Mouse (Mus musculus): ENCODE measurements around the gene Mfrp.
A peak's percentile ranks its signal among the peaks of the same experiment; 100 is the strongest.

Mfrp gene

DNA sequence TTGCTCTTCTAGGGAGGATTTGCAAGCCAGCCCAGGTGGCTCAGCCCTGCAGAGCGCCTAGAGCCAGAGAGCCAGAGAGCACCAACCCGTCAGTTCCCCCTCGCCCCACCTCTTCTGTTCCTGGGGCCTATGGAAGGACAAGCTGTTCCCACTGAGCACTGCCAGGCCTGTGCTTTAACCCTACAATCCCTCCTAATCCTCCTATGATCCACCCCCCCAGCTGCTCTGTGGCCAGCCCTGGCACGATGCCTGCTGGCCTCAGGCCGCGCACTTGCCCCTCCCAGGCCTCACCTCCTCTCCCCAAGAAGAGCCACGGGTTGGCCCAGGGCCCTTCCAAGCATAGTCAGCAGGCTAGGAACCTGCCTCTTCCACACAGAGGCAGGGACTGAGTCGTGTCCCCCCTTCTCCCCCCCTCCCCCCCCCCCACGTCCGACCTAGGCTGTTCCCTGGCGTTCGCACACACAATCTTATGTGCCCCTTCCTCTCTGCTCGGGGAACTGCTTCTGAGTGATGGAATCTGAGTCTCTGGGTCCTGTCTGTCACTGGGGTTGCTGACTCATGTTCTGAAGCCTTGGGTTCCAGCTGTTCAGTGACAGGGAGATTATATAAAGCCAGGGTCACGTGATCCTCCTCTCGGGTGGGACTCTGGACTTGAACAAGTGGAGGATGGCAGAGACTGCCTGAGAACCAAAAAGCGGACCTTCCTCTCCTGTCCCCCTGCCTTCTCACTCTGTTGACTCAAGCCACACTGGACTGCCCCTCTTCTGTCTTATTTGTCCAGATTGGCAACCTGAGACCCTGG is 22.4 kb upstream of the Mfrp start:
- peak; percentile 94 to 97 for DNase-seq

- DNase-seq = peak; percentile 87 to 93
Observed at GRCm38 (mm10) chr9:44079997-44080780, 21.3 kb upstream of the Mfrp start.

- no peak for DNase-seq
Observed at GRCm38 (mm10) chr9:44080953-44081352, 20.6 kb upstream of the Mfrp start.

DNA sequence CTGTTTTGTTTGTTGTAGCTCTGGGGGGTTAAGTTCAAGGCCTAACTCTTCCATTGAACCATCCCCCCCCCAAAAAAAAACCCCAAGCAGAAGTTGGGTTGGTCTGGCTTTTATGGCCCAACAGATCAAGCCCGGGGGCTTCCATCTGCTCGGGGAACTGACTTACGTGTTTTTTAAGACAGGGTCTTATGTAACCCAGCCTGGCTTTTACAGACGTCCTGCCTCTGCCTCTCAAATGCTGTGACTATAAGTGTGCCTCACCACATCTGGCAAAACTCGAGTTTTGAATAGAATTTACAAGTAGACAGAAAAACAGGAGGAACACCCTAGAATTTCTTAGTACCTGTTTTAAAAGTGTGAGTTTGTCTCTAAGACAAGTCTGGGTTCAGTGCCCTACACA is 19.9 kb upstream of the Mfrp start:
- DNase-seq = no peak

DNA sequence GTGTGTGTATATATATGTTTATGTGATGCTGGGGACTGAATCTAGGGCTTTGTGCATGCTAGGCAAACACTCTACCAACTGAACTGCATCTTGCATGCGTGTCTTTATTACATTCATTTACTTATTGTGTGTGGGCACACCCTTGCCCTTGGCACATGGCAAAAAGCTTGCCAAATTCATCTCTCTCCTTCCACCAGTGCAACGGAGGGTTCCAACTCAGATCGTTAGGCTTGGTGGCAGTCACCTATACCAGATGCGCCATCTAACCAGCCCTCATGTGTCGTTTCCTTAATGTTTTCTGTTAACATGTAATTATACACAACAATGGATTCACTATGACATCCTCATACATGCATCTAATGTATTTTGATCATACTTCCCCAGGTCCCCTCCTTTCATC is 19.3 kb upstream of the Mfrp start:
- DNase-seq = no peak

- DNase-seq = peak; percentile 91
Observed at GRCm38 (mm10) chr9:44083392-44084121, 18.0 kb upstream of the Mfrp start.

DNA sequence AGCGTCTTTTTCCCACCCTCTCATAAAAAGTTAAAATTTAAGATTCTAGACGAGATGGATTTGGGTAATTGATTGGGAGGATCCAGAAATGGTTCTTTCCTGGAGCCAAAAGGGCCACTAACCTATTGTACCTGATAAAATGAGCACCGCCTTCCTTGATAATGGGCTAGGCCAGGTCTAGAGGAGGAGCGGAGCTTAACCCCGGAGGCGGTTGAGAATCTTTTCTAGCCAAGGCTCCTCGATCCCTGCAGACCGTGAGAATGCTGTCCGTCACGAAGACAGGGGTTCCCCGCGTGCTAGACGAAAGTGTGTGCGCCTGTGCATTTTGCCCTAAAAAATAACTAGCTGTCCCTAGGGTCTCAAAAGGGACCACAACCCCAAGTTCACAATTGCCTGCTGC is 17.3 kb upstream of the Mfrp start:
- no peak for DNase-seq

DNA sequence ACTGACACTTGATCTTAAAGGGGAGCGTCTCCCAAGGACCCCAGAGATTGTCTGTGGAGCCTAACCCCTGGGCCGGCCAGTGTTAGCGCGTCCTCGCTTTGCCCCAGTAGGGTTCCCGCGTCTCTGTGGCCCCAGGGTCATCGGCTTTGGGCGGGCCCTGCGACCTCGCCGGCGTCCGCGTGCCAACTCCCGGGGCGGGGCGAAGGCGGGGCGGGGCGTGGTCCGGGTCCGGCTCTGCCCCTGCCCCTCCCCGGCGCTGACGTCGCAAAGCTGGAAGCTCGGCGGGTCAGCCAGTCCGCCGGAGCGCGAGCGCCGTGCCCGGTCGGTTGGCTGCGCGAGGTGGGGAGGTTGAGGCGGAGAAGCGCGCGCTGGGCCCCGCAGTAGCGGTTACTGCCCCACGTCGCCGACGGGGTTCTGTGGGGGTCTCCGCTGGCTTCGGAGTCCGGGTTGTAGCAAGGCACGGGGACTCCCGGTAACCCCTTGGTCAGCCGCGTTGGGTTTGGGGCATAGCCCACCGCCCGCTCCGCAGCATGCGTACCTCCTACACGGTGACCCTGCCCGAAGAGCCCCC is 16.8 kb upstream of the Mfrp start:
- peak; percentile 96 to 97 for DNase-seq

DNA sequence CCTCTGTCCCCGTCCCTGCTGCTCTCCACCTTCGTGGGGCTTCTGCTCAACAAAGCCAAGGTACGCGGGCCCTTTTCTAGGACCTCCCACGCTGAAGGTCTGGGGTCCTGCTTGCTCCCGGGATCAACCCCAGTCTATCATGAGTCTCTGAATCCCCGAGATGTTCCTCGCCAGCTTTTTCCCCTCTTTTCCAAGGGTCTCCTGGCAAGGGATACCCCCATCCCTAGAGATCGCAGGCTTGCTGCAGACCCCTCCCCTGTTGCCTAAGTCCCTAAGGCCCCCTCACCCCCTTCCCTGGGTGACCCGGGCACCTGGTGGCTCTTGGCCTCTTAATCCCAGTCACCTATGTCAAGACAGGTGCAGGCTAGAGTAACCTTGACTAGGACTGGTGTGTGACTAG is 16.3 kb upstream of the Mfrp start:
- DNase-seq = no peak

GRCm38 (mm10) chr9:44085741-44086665 is 15.5 kb upstream of the Mfrp start:
- DNase-seq = peak; percentile 85

- DNase-seq = peak in 1 of 2 experiments; percentile 72
Observed at GRCm38 (mm10) chr9:44086960-44087359, 14.6 kb upstream of the Mfrp start.

DNA sequence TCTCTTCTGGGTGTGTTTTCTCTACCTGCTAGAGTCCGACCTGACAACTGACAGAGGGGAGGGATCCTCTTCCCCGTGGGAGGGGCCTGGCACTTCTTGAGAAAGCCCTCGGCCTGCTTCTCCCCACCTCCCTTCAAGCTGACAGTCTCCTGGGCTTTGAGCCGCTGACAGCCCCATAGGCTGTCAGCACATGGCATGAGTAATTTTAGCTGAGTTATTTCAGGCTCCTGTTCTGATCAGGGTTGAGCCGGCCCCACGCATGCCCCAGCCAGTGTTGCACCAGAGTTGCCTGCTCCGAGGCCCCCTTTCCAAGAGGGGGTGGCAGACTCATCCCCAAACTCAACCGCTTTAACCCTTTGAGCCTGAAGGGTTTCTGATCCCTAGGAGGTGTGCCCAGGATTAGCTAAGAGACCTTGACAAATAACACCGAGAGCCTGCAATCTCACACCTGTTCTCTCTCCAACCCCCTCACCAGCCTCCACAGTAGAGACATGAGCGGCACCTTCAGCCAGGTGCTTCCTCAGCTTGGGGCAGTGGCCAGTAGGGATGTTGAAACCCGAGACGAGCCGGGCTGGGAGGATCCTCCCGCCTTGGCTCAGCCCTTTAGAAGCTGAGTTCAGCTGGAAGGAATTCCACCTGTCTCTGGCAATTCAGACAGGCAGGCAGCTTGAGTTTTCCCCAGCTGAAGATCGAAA is 13.6 kb upstream of the Mfrp start:
- peak in 1 of 2 experiments; percentile 61 for DNase-seq

GRCm38 (mm10) chr9:44088877-44089608 is 12.5 kb upstream of the Mfrp start:
- no peak for DNase-seq

- peak; percentile 82 for DNase-seq
Observed at GRCm38 (mm10) chr9:44093612-44094503, 7.7 kb upstream of the Mfrp start.

DNA sequence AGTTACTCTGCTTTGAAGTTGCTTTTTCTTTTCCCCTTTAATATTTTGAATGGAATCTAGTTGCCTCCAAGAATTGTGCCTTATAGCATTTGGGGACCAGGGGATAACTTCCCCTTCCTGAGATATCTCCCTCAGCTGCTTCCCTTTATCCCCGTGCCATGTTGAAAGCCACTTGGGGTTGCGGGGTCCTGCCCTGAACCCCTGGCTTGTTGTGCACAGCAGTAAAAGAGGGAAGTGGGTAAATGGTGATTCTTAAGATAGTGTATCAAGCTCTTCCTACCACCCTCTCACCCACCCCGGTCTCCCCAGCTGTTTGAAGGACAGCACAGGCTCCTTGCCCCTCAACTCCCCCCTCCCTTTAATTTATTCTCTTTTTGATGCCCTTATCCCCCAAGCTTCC is 6.8 kb upstream of the Mfrp start:
- DNase-seq = no peak

DNA sequence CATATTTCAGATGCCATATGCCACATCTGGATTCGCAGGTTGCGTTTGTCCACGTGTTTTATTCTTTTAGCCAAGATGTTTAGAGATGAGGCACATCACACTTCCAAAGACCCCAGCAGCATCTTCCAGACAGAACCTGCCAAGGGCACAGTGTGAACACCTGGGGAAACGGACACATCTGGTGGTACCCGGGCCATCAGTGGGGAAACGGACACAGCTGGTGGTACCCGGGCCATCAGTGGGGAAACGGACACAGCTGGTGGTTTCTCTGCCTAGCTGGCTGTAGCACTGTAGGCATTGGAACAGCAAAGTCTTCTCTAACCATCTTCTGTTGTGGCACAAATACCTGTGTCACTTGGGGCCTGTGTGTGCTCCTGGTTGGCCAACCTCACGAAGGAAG is 5.7 kb upstream of the Mfrp start:
- DNase-seq = no peak

DNA sequence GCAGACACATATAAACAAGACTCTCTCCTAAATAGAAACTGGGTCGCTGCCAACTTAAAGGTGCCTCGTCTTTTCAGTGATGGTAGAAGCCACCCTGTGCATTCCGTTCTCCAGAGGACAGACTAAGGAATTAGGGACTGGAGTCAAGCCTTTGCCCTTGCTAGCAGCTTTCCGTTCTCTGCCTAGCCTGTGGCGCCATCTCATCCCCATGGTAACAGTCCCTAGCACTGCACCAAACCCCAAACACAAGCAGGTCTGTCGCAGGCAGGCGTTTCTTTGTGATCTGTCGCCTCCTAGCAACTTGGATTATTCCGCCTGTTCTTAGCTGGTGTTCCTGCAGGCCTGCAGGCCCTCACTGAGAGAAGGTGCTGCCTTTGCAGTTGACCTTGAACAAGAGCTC is 5.0 kb upstream of the Mfrp start:
- peak in 1 of 2 experiments; percentile 59 for DNase-seq

DNA sequence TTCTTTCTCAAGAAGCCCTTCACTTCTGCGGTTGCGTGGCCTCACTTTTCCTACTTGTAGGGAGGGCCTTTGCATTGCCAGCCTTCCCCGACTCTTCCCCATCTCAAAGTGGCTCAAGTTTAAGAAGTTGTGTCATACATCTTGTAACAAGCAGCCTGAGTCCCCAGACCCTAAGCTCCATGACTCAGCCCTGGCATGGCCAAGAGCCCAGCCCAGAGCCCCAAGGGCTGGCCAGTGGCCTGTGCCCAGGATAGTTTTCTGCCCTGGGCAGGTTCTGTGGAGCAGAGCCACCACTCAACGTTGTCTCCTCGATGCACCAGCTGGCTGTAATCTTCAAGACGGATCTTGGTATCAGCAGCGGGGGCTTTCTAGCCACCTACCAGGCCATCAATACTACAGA is 3.4 kb downstream of the Mfrp start:
- no peak for DNase-seq

DNA sequence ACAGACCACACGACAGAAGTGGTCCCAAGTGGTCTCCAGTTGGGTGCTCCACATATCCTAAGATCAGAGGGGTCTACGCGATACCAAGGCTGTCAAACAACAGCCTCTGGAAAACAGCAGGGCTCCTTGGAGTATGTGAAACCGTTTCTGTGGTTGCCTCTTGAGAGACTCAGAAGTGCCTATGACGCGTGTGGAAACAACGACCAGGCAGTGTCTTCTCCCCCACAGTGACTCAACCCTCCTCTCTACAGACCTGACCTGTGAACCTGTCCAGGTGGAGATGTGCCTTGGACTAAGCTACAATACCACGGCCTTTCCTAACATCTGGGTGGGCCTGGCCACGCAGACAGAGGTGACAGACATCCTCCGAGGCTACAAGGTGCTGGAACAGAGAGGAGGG is 4.3 kb downstream of the Mfrp start:
- no peak for DNase-seq

DNA sequence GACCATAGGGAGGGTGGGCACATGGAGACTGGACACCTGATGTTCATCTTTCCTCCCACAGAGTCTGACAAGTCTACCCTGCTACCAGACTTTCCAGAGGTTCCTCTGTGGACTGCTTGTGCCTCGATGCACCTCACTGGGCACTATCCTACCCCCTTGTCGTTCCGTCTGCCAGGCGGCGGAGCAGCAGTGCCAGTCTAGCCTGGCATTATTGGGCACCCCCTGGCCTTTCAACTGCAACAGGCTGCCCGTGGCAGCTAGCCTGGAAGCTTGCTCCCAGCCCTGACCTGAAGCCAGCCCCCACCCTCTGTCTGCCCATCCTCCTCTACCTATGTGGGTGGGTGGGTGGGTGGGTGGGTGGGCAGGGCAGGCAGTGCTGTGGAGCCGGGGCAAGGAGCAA is 4.7 kb downstream of the Mfrp start:
- no peak for DNase-seq
